Mouse (Mus musculus): ENCODE data around the gene Arhgef26.

- TF ChIP-seq CTCF (IDR thresholded peaks at IDR 0.05; ENCODE audit: borderline replicate concordance, insufficient read depth, low read depth, low read length) (no peak), POLR2A (IDR thresholded peaks at IDR 0.05; ENCODE audit: borderline replicate concordance, insufficient read depth, low read length) (no peak)
Observed at GRCm38 (mm10) chr3:62446271-62446670, 108.1 kb downstream of the Arhgef26 start.

All from cerebellum, adult 2 months (tissue).